Mouse (Mus musculus) embryonic facial prominence, embryonic 12.5 days (tissue): ENCODE results near the gene Pfas. TPM values are rescaled to one million over a fixed set of nuclear protein-coding genes. Genes with fewer than 3 reads are reported as not detected.
"Not testable (repeated sequence)": the region's sequence is repeated elsewhere in the genome, so short reads cannot be mapped to it uniquely, and the experiment has no call there.

Source experiments
- ATAC-seq: fragments of 200-750 bp; cut with Nextera tagmentation; 2 replicates; pipeline ENCODE4 v1.8.0; 2017; ENCODE audit not compliant: insufficient number of reproducible peaks, insufficient read depth, low FRiP score, low TSS enrichment
- H3K27ac ChIP-seq: fragments of 300-500 bp; sonication (generic); 2 replicates; pipeline ENCODE4 v1.5.1; 2016; ENCODE audit warnings: mild to moderate bottlenecking
- H3K27me3 ChIP-seq: fragments of 300-500 bp; sonication (generic); 2 replicates; pipeline ENCODE4 v1.6.1; 2016; ENCODE audit warnings: mild to moderate bottlenecking, moderate library complexity
- H3K36me3 ChIP-seq: fragments of 300-500 bp; sonication (generic); 2 replicates; pipeline ENCODE4 v1.6.1; 2016; ENCODE audit warnings: mild to moderate bottlenecking
- H3K4me1 ChIP-seq: fragments of 300-500 bp; sonication (generic); 2 replicates; pipeline ENCODE4 v1.6.1; 2016
- H3K4me2 ChIP-seq: fragments of 300-500 bp; sonication (generic); replicated peaks from 2 replicates; pipeline ENCODE4 v1.6.1; 2016; ENCODE audit warnings: mild to moderate bottlenecking, moderate library complexity
- H3K4me3 ChIP-seq: fragments of 300-500 bp; sonication (generic); 2 replicates; pipeline ENCODE4 v1.5.1; 2016; ENCODE audit warnings: mild to moderate bottlenecking
- H3K9ac ChIP-seq: fragments of 300-500 bp; sonication (generic); 2 replicates; pipeline ENCODE4 v1.6.1; 2016; ENCODE audit warnings: mild to moderate bottlenecking, moderate library complexity
- H3K9me3 ChIP-seq: fragments of 300-500 bp; sonication (generic); 2 replicates; pipeline ENCODE4 v1.6.1; 2016; ENCODE audit warnings: mild to moderate bottlenecking, moderate library complexity
- WGBS: fragments of 180-500 bp; shearing (Covaris S2); methylation state at CpG from one replicate; pipeline ENCODE4 v1.1.7; 2016; 5-methylcytosine and 5-hydroxymethylcytosine counted together
- polyA plus RNA-seq: library from polyadenylated mRNA; unstranded; fragments of >200 nt; fragmentation: Nextera tagmentation; extraction: Ambion mirVana; gene quantifications from 2 replicates; pipeline ENCODE4 v1.2.1, GENCODE M21; 2016

Gene Pfas
- polyA plus RNA-seq, 1 experiment from 2014 or later = 44.0 TPM

DNA sequence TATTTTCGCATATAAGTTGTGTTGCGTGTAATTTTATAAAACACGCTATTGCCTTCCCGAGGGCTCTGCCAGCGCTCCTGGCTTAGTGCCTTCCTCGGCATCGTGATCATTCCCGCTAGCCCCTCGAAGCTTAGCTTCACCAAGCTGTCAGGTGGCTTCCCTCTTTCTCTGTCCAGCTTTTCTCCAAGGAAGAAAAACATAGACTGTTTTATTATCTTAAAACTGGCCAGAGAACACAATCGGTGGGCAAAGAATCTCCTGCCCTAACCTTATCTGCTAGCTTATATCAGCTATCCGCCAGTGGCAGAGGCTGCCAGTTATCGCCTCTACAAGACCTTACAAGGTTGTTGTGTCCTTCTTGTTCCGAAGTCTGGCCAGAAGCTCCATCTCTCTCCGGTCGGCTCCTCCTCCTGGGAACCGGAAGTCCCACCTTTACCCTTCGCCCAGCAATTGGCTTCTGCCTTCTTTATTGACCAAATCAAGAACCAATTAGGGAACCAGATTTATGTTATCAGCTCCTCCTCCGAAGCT is 3.9 kb upstream of the Pfas start:
- H3K27me3 ChIP-seq = no peaks in the 10 kb centered on the region
- peak overlapping the region; percentile 61 for H3K4me2 ChIP-seq
- ATAC-seq = peak; percentile 38; the same call in 1 of the 2 replicates
- H3K27ac ChIP-seq = peak overlapping the region; percentile 81
- peak overlapping the region; percentile 53 for H3K4me3 ChIP-seq
- H3K36me3 ChIP-seq = no peaks in the 10 kb centered on the region
- H3K4me1 ChIP-seq = peaks cover 18% of the 10 kb centered on the region; the same call in 1 of the 2 replicates
- 2% methylated on average over 18 of the region's 18 CpGs for WGBS
- H3K9me3 ChIP-seq = no peaks in the 10 kb centered on the region
- peak overlapping the region; percentile 52 for H3K9ac ChIP-seq

DNA sequence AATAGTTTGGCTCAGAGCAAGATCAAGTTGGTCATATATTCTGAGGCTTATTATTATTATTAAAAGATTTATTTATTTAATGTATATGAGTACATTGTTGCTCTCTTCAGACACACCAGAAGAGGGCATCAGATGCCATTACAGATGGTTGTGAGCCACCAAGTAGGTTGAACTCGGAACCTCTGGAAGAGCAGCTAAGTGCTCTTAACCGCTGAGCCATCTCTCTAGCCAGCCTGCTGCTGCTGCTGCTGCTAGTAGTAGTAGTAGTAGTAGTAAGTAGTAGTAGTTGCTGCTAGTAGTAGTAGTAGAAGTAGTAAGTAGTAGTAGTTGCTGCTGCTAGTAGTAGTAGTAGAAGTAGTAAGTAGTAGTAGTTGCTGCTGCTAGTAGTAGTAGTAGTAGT is 3.2 kb upstream of the Pfas start:
- H3K4me2 ChIP-seq = peak overlapping the region; percentile 61
- ATAC-seq, H3K27ac ChIP-seq, H3K36me3 ChIP-seq, H3K9me3 ChIP-seq, H3K27me3 ChIP-seq, H3K9ac ChIP-seq: not testable (repeated sequence)
- H3K4me3 ChIP-seq = peak overlapping the region; percentile 53
- H3K4me1 ChIP-seq = peaks cover 12% of the 10 kb centered on the region; the same call in 1 of the 2 replicates
- 65% methylated on average over 2 of the region's 2 CpGs for WGBS

DNA sequence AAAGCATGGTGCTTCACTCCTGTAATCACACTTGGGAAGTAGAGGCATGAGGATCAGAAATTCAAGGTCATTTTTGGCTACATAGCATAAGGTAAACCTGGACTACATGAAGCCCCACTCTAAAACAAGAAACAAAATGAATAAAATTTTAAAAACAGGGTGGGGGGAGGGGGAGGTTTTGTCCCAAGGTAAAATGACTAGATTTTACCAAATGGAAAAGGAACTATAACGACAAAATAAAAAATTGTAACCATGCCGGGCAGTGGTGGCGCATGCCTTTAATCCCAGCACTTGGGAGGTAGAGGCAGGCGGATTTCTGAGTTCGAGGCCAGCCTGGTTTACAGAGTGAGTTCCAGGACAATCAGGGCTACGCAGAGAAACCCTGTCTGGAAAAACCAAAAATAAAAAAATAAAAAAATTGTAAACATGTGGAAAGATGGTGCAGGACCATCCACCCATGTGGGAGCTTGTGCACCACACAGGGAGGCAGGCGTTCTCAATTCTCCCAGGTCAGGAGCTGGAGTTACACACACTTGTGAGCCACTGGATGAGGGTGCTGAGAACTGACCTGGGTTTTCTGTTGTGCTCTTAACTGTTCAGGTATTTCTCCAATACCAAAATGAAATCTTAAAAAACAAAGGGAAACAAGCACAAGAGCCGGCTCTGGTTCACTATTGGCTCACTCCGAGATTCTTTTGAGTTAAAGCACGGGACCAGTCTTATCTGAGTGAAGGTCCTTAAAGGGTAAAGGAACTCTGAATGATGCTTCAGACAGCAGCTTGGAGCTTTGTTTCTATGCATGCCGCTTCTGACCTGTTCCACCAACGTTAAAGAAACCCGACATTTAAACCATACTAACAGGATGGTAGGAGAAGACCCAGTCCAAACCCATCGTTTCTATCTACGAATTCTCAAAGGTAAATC is 2.4 kb upstream of the Pfas start:
- Histone ChIP-seq H3K9ac (no peak overlapping the region), H3K9me3 (no peaks in the 10 kb centered on the region), H3K27ac (no peak overlapping the region), H3K4me1 (peaks cover 12% of the 10 kb centered on the region; the same call in 1 of the 2 replicates), H3K36me3 (0 out of 2 replicates have a peak, but pooled peaks cover 3% of the 10 kb centered on the region), H3K4me3 (no peak overlapping the region), H3K4me2 (no peak overlapping the region), H3K27me3 (no peaks in the 10 kb centered on the region)
- no peak for ATAC-seq
- WGBS = 84% methylated on average over 15 of the region's 15 CpGs

DNA sequence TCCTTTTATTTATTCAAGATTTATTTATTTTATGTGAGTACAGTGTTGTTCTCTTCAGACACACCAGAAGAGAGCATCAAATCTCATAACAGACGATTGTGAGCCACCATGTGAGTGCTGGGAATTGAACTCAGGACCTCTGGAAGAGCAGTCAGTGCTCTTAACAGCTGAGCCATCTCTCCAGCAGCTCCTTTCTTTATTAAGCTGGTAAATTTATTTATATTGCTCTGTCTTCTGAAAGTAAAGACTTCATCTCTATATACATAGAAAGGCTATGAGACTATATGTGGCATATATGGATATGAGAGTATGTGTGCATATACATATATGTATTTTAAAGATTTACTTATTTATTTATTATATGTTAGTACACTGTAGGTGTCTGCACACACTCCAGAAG is 1.2 kb upstream of the Pfas start:
- Histone ChIP-seq H3K9ac (no peak overlapping the region), H3K27me3 (no peaks in the 10 kb centered on the region), H3K4me2 (no peak overlapping the region), H3K27ac (no peak overlapping the region), H3K36me3 (0 out of 2 replicates have a peak, but pooled peaks cover 3% of the 10 kb centered on the region), H3K4me1 (peaks cover 12% of the 10 kb centered on the region; the same call in 1 of the 2 replicates), H3K9me3 (no peaks in the 10 kb centered on the region), H3K4me3 (no peak overlapping the region)
- ATAC-seq = no peak
- WGBS = 88% methylated on average over 1 of the region's 1 CpGs

DNA sequence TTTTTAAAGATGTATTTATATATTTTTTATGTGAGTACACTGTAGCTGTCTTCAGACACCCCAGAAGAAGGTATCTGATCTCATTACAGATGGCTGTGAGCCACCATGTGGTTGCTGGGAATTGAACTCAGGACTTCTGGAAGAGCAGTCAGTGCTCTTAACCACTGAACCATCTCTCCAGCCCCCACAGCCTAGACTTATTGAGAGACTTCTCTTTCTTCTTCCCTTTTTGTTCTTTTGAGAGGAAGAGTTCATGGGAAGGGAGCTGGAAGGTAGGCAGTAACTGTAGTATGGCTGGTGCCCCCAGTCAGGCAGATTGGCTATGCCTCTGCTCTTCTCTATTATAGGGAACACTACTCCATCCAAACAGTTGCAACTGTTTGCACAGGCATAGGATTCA is 1.7 kb downstream of the Pfas start:
- H3K36me3 ChIP-seq = peaks cover 23% of the 10 kb centered on the region
- not testable (repeated sequence) for H3K9ac ChIP-seq, H3K4me3 ChIP-seq, H3K4me1 ChIP-seq, ATAC-seq, H3K9me3 ChIP-seq, H3K27me3 ChIP-seq, H3K4me2 ChIP-seq, H3K27ac ChIP-seq

DNA sequence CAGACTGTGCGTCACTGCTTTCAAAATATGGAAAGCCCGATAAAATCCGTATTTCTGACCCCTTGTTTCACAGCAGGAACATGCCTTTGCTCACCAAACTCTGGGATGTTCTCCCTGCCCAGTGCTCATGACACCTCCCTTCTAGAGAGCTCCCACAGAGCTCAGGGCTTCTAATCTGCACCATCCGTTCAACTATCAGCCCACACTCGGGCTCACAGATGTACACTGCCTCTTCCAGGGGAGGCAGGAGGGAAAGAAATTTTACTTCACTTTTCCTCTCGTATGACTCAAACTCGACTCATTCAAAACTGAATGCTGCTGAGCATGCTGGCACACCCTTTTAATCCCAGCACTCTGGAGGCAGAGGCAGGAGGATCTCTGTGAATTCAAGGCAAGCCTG is 3.1 kb downstream of the Pfas start:
- ATAC-seq = no peak
- H3K36me3 ChIP-seq = peaks cover 37% of the 10 kb centered on the region
- 88% methylated on average over 7 of the region's 7 CpGs for WGBS

DNA sequence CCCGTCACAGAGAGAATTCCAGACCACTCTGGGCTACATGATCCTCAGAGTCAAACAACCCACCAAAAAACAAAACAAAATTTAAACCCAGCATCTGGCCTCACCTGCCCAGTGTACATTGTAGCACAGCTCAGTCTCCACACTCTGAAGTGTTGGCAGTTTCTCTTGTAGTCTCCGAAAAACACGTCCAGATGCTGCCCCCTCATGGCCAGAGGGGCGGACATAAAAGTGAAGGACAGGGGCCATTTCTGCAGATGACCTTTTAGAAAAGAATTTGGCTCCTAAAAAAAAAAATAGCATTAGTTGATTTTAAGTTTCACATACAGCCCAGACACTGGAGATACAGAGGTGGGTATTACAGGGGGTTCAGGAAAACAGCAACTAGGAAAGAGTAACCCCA is 4.7 kb downstream of the Pfas start:
- Histone ChIP-seq H3K9ac (no peak overlapping the region), H3K4me2 (no peak overlapping the region), H3K9me3 (no peaks in the 10 kb centered on the region), H3K27me3 (no peaks in the 10 kb centered on the region), H3K36me3 (peaks cover 52% of the 10 kb centered on the region), H3K27ac (no peak overlapping the region), H3K4me3 (no peak overlapping the region), H3K4me1 (peaks cover 8% of the 10 kb centered on the region; the same call in 1 of the 2 replicates)
- ATAC-seq = no peak
- WGBS = 55% methylated on average over 4 of the region's 4 CpGs

More for the DNA sequence above, 3.1 kb downstream of the Pfas start:
- Histone ChIP-seq H3K27ac (no peak overlapping the region), H3K4me2 (no peak overlapping the region), H3K9ac (no peak overlapping the region), H3K9me3 (no peaks in the 10 kb centered on the region), H3K4me3 (no peak overlapping the region), H3K27me3 (no peaks in the 10 kb centered on the region), H3K4me1 (peaks cover 8% of the 10 kb centered on the region; the same call in 1 of the 2 replicates)

DNA sequence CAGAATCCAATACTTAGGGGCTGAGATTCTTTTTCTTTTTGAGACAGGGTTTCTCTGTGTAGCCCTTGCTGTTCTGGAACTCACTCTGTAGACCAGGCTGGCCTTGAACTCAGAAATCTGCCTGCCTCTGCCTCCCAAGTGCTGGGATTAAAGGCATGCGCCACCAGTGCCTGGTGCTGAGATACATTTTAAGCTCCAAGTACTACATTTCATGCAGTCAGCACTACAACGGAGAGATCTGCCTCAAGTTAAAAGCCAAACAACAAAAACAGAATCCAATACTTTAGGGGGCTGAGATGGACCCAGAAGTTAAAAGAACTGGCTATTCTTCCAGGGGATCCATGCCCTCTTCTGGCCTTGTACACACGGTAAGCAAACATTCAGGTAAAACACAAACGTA is 5.5 kb downstream of the Pfas start:
- H3K36me3 ChIP-seq = peaks cover 60% of the 10 kb centered on the region
- H3K4me3 ChIP-seq, H3K27ac ChIP-seq, H3K27me3 ChIP-seq, H3K9me3 ChIP-seq, ATAC-seq, H3K4me1 ChIP-seq, H3K4me2 ChIP-seq, H3K9ac ChIP-seq: not testable (repeated sequence)
- 96% methylated on average over 4 of the region's 4 CpGs for WGBS

DNA sequence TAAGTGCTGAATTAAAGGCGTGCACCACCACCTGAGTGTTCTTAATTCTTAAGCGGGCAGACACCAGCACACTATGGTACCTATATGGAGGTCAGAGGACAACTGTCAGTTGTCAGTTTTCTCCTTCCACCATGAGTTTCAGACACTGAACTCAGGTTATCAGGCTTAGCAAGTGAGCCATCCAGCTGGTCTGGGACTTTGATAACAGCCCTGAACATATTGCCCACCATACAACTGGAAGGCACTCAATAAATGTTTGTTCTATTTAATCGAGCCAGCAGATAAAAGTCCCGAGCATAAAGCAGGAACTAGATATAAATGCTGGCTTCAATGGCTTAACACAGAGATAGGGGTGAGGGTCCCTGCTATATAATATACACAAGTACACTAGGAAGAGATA is 11.2 kb downstream of the Pfas start:
- Histone ChIP-seq H3K27ac (no peak overlapping the region), H3K4me3 (no peak overlapping the region), H3K4me2 (no peak overlapping the region), H3K9ac (no peak overlapping the region), H3K27me3 (no peaks in the 10 kb centered on the region), H3K9me3 (no peaks in the 10 kb centered on the region), H3K36me3 (peaks cover 91% of the 10 kb centered on the region), H3K4me1 (no peaks in the 10 kb centered on the region)
- no peak for ATAC-seq
- 93% methylated on average over 4 of the region's 4 CpGs for WGBS

DNA sequence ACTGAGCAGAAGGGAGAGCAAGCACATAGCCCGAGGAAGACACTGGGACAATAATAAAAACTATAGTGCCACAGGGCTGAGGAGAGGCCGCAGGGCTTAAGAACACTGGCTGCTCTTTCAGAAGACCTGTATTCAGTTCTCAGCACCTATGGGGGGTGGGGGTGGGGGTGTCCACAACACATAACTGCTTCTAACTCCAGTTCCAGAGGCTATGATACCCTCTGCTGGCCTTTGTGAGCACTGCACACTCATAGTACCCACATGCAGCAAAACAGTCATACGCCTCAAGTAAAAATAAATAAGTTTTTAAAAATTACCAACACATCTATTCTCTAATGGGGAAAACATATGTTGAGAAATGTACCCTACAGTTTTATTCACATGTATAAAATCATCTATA is 13.9 kb downstream of the Pfas start:
- WGBS = 96% methylated on average over 3 of the region's 3 CpGs
- Histone ChIP-seq H3K4me1 (no peaks in the 10 kb centered on the region), H3K4me2 (no peak overlapping the region), H3K4me3 (no peak overlapping the region), H3K36me3 (peaks cover 91% of the 10 kb centered on the region), H3K27ac (no peak overlapping the region), H3K9ac (no peak overlapping the region), H3K27me3 (no peaks in the 10 kb centered on the region), H3K9me3 (no peaks in the 10 kb centered on the region)
- no peak for ATAC-seq

DNA sequence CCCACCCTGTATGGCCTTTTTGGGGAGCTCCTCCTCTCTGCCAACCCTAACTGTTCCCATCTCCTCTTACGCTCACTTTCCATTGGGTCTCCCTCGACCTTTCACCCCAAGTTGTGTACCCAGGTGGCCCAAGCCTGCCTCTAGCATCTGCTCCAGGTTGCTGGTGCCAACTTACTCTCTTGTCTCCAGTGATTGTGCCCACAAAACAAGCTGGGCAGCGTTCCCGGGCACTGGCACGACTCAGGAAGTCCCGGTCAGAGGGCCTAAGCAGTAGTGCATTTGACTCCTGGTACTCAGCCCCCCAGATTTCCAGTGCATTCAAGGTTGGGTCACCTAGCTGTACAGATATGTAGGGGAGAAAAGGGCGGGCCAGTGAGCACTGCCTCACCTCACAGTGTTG is 15.1 kb downstream of the Pfas start:
- H3K4me1 ChIP-seq = no peaks in the 10 kb centered on the region
- H3K9ac ChIP-seq = no peak overlapping the region
- no peak for ATAC-seq
- H3K9me3 ChIP-seq = no peaks in the 10 kb centered on the region
- H3K4me3 ChIP-seq = no peak overlapping the region
- H3K27me3 ChIP-seq = no peaks in the 10 kb centered on the region
- peaks cover 88% of the 10 kb centered on the region for H3K36me3 ChIP-seq
- 91% methylated on average over 7 of the region's 7 CpGs for WGBS
- H3K4me2 ChIP-seq = no peak overlapping the region
- no peak overlapping the region for H3K27ac ChIP-seq

DNA sequence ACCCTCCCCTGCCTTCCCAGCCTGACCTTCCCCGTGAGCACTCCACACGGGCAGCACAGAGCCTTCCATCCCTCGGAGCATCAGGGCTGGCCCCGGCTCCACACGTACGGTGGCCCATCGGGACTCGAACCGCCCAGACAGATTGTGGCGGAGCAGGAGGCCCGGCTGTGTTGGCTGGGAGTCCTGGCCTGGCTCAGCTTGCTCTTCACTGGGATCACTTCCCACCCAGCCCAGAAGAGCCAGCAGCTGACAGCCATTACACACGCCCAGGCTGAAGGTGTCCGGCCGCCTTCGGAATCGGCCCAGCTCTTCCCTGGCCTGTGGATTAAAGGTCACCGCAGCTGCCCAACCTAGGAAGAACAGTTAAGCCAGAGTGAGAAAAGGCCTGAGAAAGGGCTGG is 19.9 kb downstream of the Pfas start:
- Histone ChIP-seq H3K36me3 (peaks cover 69% of the 10 kb centered on the region), H3K4me1 (no peaks in the 10 kb centered on the region)
- ATAC-seq = 0 out of 2 replicates have a peak, but pooled peaks have one; percentile 28

More for the DNA sequence above, 19.9 kb downstream of the Pfas start:
- no peaks in the 10 kb centered on the region for H3K9me3 ChIP-seq
- no peak overlapping the region for H3K27ac ChIP-seq
- WGBS = 93% methylated on average over 17 of the region's 17 CpGs
- no peak overlapping the region for H3K4me3 ChIP-seq
- no peak overlapping the region for H3K9ac ChIP-seq
- no peak overlapping the region for H3K4me2 ChIP-seq
- H3K27me3 ChIP-seq = no peaks in the 10 kb centered on the region
